Mouse (Mus musculus): ENCODE data around the gene Rbm4.

- TF ChIP-seq POLR2A (IDR thresholded peaks at IDR 0.05; ENCODE audit: insufficient read depth, low read length) (no peak), CTCF (IDR thresholded peaks at IDR 0.05; ENCODE audit: low read depth, low read length) (no peak), EP300 (IDR thresholded peaks at IDR 0.05; ENCODE audit: insufficient read depth, low read depth, low read length) (no peak)
These were observed 53.9 kb downstream of the Rbm4 start for GRCm38 (mm10) chr19:4739762-4740161.
